Mouse (Mus musculus): ENCODE data around the gene Ccl26. TPM values are rescaled to one million over a fixed set of nuclear protein-coding genes. Genes with fewer than 3 reads are reported as not detected.

The Ccl26 gene
- polyA plus RNA-seq, 1 experiment from 2014 or later = not detected

Other genes starting within 250 kb of the Ccl26 start
- gene Fkbp6, start 213.5 kb downstream of the Ccl26 start, polyA plus RNA-seq (2015; fragmentation: Nextera tagmentation; extraction: Ambion mirVana) = 0.16 and 0.55 TPM in 2 replicates
- not detected in 2 replicates for gene Trim50, start 210.3 kb downstream of the Ccl26 start, polyA plus RNA-seq (2015; fragmentation: Nextera tagmentation; extraction: Ambion mirVana)
- 30.7 and 35.1 TPM in 2 replicates for gene Nsun5, start 193.6 kb downstream of the Ccl26 start, polyA plus RNA-seq (2015; fragmentation: Nextera tagmentation; extraction: Ambion mirVana)
- gene Pom121, start 169.0 kb downstream of the Ccl26 start, polyA plus RNA-seq (2015; fragmentation: Nextera tagmentation; extraction: Ambion mirVana) = 7.4 and 9.1 TPM in 2 replicates
- 35.3 and 44.6 TPM in 2 replicates for gene Hip1, start 18.4 kb downstream of the Ccl26 start, polyA plus RNA-seq (2015; fragmentation: Nextera tagmentation; extraction: Ambion mirVana)
- gene Ccl24, start 9.5 kb upstream of the Ccl26 start, polyA plus RNA-seq (2015; fragmentation: Nextera tagmentation; extraction: Ambion mirVana) = 2.1 and 2.4 TPM in 2 replicates
- gene Rhbdd2, start 69.0 kb upstream of the Ccl26 start, polyA plus RNA-seq (2015; fragmentation: Nextera tagmentation; extraction: Ambion mirVana) = 96.9 and 98.5 TPM in 2 replicates
- 101 and 108 TPM in 2 replicates for gene Por, start 106.5 kb upstream of the Ccl26 start, polyA plus RNA-seq (2015; fragmentation: Nextera tagmentation; extraction: Ambion mirVana)
- 90.3 and 93.5 TPM in 2 replicates for gene Tmem120a, start 180.9 kb upstream of the Ccl26 start, polyA plus RNA-seq (2015; fragmentation: Nextera tagmentation; extraction: Ambion mirVana)
- gene Styxl1, start 214.8 kb upstream of the Ccl26 start, polyA plus RNA-seq (2015; fragmentation: Nextera tagmentation; extraction: Ambion mirVana) = 0.48 and 0.51 TPM in 2 replicates
- gene Mdh2, start 214.9 kb upstream of the Ccl26 start, polyA plus RNA-seq (2015; fragmentation: Nextera tagmentation; extraction: Ambion mirVana) = 670 and 701 TPM in 2 replicates
- gene Srrm3, start 243.3 kb upstream of the Ccl26 start, polyA plus RNA-seq (2015; fragmentation: Nextera tagmentation; extraction: Ambion mirVana) = 59.7 and 65.9 TPM in 2 replicates

All from hindbrain, embryonic 16.5 days (tissue).